Mouse (Mus musculus) kidney, adult 9 months (tissue): ENCODE measurements around the gene Cyp2b10.
"Not testable (repeated sequence)": the region's sequence is repeated elsewhere in the genome, so short reads cannot be mapped to it uniquely, and the experiment has no call there.

Source experiments
- DNase-seq: peaks from one replicate; pipeline ENCODE4 v3.0.0; 2022

Cyp2b10 gene

GRCm38 (mm10) chr7:25897411-25897810 lies at the start of gene Cyp2b10:
TSS of gene Cyp2b10 (plus strand) at chr7:25897620.
- DNase-seq: peak; percentile 26

- DNase-seq: peak; percentile 93
Measured at GRCm38 (mm10) chr7:25847722-25848443, 49.5 kb upstream of the Cyp2b10 start.

- no peak for DNase-seq
Measured at GRCm38 (mm10) chr7:25848444-25848812, 49.0 kb upstream of the Cyp2b10 start.

GRCm38 (mm10) chr7:25855082-25855481 lies 42.3 kb upstream of the Cyp2b10 start:
- DNase-seq: peak; percentile 84

- DNase-seq: peak; percentile 24
Measured at GRCm38 (mm10) chr7:25859962-25860870, 37.2 kb upstream of the Cyp2b10 start.

- DNase-seq: peak; percentile 32
Measured at GRCm38 (mm10) chr7:25862365-25862764, 35.1 kb upstream of the Cyp2b10 start.

- no peak for DNase-seq
Measured at GRCm38 (mm10) chr7:25863756-25864155, 33.7 kb upstream of the Cyp2b10 start.

- no peak for DNase-seq
Measured at GRCm38 (mm10) chr7:25864861-25865260, 32.6 kb upstream of the Cyp2b10 start.

- DNase-seq: peak; percentile 12
Measured at GRCm38 (mm10) chr7:25869789-25870188, 27.6 kb upstream of the Cyp2b10 start.

- DNase-seq: no peak
Measured at GRCm38 (mm10) chr7:25872624-25873023, 24.8 kb upstream of the Cyp2b10 start.

- no peak for DNase-seq
Measured at GRCm38 (mm10) chr7:25878735-25879134, 18.7 kb upstream of the Cyp2b10 start.

GRCm38 (mm10) chr7:25880721-25881120 lies 16.7 kb upstream of the Cyp2b10 start:
- DNase-seq: not testable (repeated sequence)

GRCm38 (mm10) chr7:25884272-25884671 lies 13.1 kb upstream of the Cyp2b10 start:
- DNase-seq: peak; percentile 19

GRCm38 (mm10) chr7:25887758-25888157 lies 9.7 kb upstream of the Cyp2b10 start:
- DNase-seq: peak; percentile 27

- no peak for DNase-seq
Measured at GRCm38 (mm10) chr7:25893159-25893558, 4.3 kb upstream of the Cyp2b10 start.

GRCm38 (mm10) chr7:25895162-25895561 lies 2.3 kb upstream of the Cyp2b10 start:
- DNase-seq: peak; percentile 62

- no peak for DNase-seq
Measured at GRCm38 (mm10) chr7:25898064-25898463, 644 bp downstream of the Cyp2b10 start.

- DNase-seq: no peak
Measured at GRCm38 (mm10) chr7:25902061-25902690, 4.8 kb downstream of the Cyp2b10 start.

- DNase-seq: no peak
Measured at GRCm38 (mm10) chr7:25903156-25903555, 5.7 kb downstream of the Cyp2b10 start.

GRCm38 (mm10) chr7:25904066-25904465 lies 6.6 kb downstream of the Cyp2b10 start:
- DNase-seq: peak; percentile 63

GRCm38 (mm10) chr7:25904489-25904888 lies 7.1 kb downstream of the Cyp2b10 start:
- DNase-seq: no peak

GRCm38 (mm10) chr7:25907380-25907779 lies 10.0 kb downstream of the Cyp2b10 start:
- no peak for DNase-seq

GRCm38 (mm10) chr7:25910046-25910445 lies 12.6 kb downstream of the Cyp2b10 start:
- DNase-seq: no peak
